Mouse (Mus musculus): ENCODE data around the gene Pla2g16. TPM values are rescaled to one million over a fixed set of nuclear protein-coding genes. Genes with fewer than 3 reads are reported as not detected.
A peak's percentile ranks its signal among the peaks of the same experiment; 100 is the strongest.

Pla2g16 gene
- polyA plus RNA-seq, 1 experiment from 2014 or later = 63.1 TPM

GRCm38 (mm10) chr19:7604107-7604506 lies 46.8 kb downstream of the Pla2g16 start:
- 90% methylated on average over 10 of the region's 10 CpGs for WGBS
- H3K4me2 ChIP-seq (ENCODE audit: low read length) = no peak overlapping the region
- H3K4me3 ChIP-seq (ENCODE audit: control insufficient read depth in 1 of 2, insufficient read depth in 1 of 2, low read depth in 1 of 2, low read length in 2 of 2) = no peak overlapping the region
- no peaks in the 10 kb centered on the region for H3K36me3 ChIP-seq (ENCODE audit: control insufficient read depth, insufficient read depth, low read length)
- ATAC-seq (ENCODE audit: insufficient number of reproducible peaks, insufficient read depth, low FRiP score, low read depth) = no peak
- H3K4me1 ChIP-seq (ENCODE audit: control insufficient read depth in 2 of 2, insufficient read depth in 2 of 2, low read length in 2 of 2) = peaks cover 20 to 23% of the 10 kb centered on the region in 2 experiments
- H3K27ac ChIP-seq (replicated peaks in 1 of 2; ENCODE audit: control insufficient read depth in 1 of 2, insufficient read depth in 1 of 2, low read depth in 2 of 2, low read length in 2 of 2) = no peak overlapping the region
- no peaks in the 10 kb centered on the region for H3K9me3 ChIP-seq (ENCODE audit: control insufficient read depth, low read length)
- H3K27me3 ChIP-seq (ENCODE audit: control insufficient read depth, insufficient read depth, low read length) = no peaks in the 10 kb centered on the region
- H3K9ac ChIP-seq (ENCODE audit: low read length) = no peak overlapping the region

- no peak for ATAC-seq (ENCODE audit: insufficient number of reproducible peaks, insufficient read depth, low FRiP score, low read depth)
- no peaks in the 10 kb centered on the region for H3K36me3 ChIP-seq (ENCODE audit: control insufficient read depth, insufficient read depth, low read length)
- H3K4me3 ChIP-seq (ENCODE audit: control insufficient read depth in 1 of 2, insufficient read depth in 1 of 2, low read depth in 1 of 2, low read length in 2 of 2) = no peak overlapping the region
- no peak overlapping the region for H3K9ac ChIP-seq (ENCODE audit: low read length)
- H3K9me3 ChIP-seq (ENCODE audit: control insufficient read depth, low read length) = no peaks in the 10 kb centered on the region
- H3K4me2 ChIP-seq (ENCODE audit: low read length) = no peak overlapping the region
- peaks cover 20 to 23% of the 10 kb centered on the region in 2 experiments for H3K4me1 ChIP-seq (ENCODE audit: control insufficient read depth in 2 of 2, insufficient read depth in 2 of 2, low read length in 2 of 2)
- H3K27ac ChIP-seq (replicated peaks in 1 of 2; ENCODE audit: control insufficient read depth in 1 of 2, insufficient read depth in 1 of 2, low read depth in 2 of 2, low read length in 2 of 2) = no peak overlapping the region
- no peaks in the 10 kb centered on the region; the same call in 1 of the 2 replicates for H3K27me3 ChIP-seq (ENCODE audit: control insufficient read depth, insufficient read depth, low read length)
Observed at GRCm38 (mm10) chr19:7605013-7605412, 47.8 kb downstream of the Pla2g16 start.

- Histone ChIP-seq H3K27me3 (ENCODE audit: control insufficient read depth, insufficient read depth, low read length) (no peaks in the 10 kb centered on the region; the same call in 1 of the 2 replicates), H3K36me3 (ENCODE audit: control insufficient read depth, insufficient read depth, low read length) (no peaks in the 10 kb centered on the region), H3K4me3 (ENCODE audit: control insufficient read depth in 1 of 2, insufficient read depth in 1 of 2, low read depth in 1 of 2, low read length in 2 of 2) (peak overlapping the region; percentile 22 to 28), H3K9me3 (ENCODE audit: control insufficient read depth, low read length) (no peaks in the 10 kb centered on the region), H3K9ac (ENCODE audit: low read length) (peak overlapping the region; percentile 36), H3K4me2 (ENCODE audit: low read length) (peak overlapping the region; percentile 69), H3K27ac (replicated peaks in 1 of 2; ENCODE audit: control insufficient read depth in 1 of 2, insufficient read depth in 1 of 2, low read depth in 2 of 2, low read length in 2 of 2) (no peak overlapping the region), H3K4me1 (ENCODE audit: control insufficient read depth in 2 of 2, insufficient read depth in 2 of 2, low read length in 2 of 2) (peaks cover 20 to 23% of the 10 kb centered on the region in 2 experiments)
- peak; percentile 18; the same call in 1 of the 2 replicates for ATAC-seq (ENCODE audit: insufficient number of reproducible peaks, insufficient read depth, low FRiP score, low read depth)
- 5% methylated on average over 15 of the region's 15 CpGs for WGBS
Observed at GRCm38 (mm10) chr19:7605930-7606783, 48.9 kb downstream of the Pla2g16 start.

GRCm38 (mm10) chr19:7606801-7607689 lies 49.8 kb downstream of the Pla2g16 start, which contains the start of gene Lgals12:
Lgals12 (minus strand) TSS chr19:7607193.
- Histone ChIP-seq H3K27me3 (ENCODE audit: control insufficient read depth, insufficient read depth, low read length) (peaks cover 8% of the 10 kb centered on the region; the same call in 1 of the 2 replicates), H3K36me3 (ENCODE audit: control insufficient read depth, insufficient read depth, low read length) (no peaks in the 10 kb centered on the region), H3K27ac (replicated peaks in 1 of 2; ENCODE audit: control insufficient read depth in 1 of 2, insufficient read depth in 1 of 2, low read depth in 2 of 2, low read length in 2 of 2) (no peak within 1 kb of the TSS), H3K4me2 (ENCODE audit: low read length) (peak within 1 kb of the TSS; percentile 69), H3K4me3 (ENCODE audit: control insufficient read depth in 1 of 2, insufficient read depth in 1 of 2, low read depth in 1 of 2, low read length in 2 of 2) (peak within 1 kb of the TSS; percentile 22 to 28), H3K9ac (ENCODE audit: low read length) (peak within 1 kb of the TSS; percentile 36), H3K4me1 (ENCODE audit: control insufficient read depth in 2 of 2, insufficient read depth in 2 of 2, low read length in 2 of 2) (peaks cover 21 to 26% of the 10 kb centered on the region in 2 experiments), H3K9me3 (ENCODE audit: control insufficient read depth, low read length) (no peaks in the 10 kb centered on the region)
- ATAC-seq (ENCODE audit: insufficient number of reproducible peaks, insufficient read depth, low FRiP score, low read depth) = no peak
- 7% methylated on average over 15 of the region's 15 CpGs for WGBS

GRCm38 (mm10) chr19:7607690-7608201 lies 50.5 kb downstream of the Pla2g16 start:
- Histone ChIP-seq H3K9me3 (ENCODE audit: control insufficient read depth, low read length) (no peaks in the 10 kb centered on the region), H3K36me3 (ENCODE audit: control insufficient read depth, insufficient read depth, low read length) (no peaks in the 10 kb centered on the region), H3K4me1 (ENCODE audit: control insufficient read depth in 2 of 2, insufficient read depth in 2 of 2, low read length in 2 of 2) (peaks cover 21 to 32% of the 10 kb centered on the region in 2 experiments), H3K9ac (ENCODE audit: low read length) (no peak overlapping the region), H3K4me3 (ENCODE audit: control insufficient read depth in 1 of 2, insufficient read depth in 1 of 2, low read depth in 1 of 2, low read length in 2 of 2) (no peak overlapping the region), H3K27me3 (ENCODE audit: control insufficient read depth, insufficient read depth, low read length) (peaks cover 15% of the 10 kb centered on the region; the same call in 1 of the 2 replicates), H3K4me2 (ENCODE audit: low read length) (no peak overlapping the region), H3K27ac (replicated peaks in 1 of 2; ENCODE audit: control insufficient read depth in 1 of 2, insufficient read depth in 1 of 2, low read depth in 2 of 2, low read length in 2 of 2) (no peak overlapping the region)
- 72% methylated on average over 7 of the region's 7 CpGs for WGBS
- no peak; the same call in 1 of the 2 replicates for ATAC-seq (ENCODE audit: insufficient number of reproducible peaks, insufficient read depth, low FRiP score, low read depth)

- Histone ChIP-seq H3K27me3 (ENCODE audit: control insufficient read depth, insufficient read depth, low read length) (peaks cover 20% of the 10 kb centered on the region; the same call in 1 of the 2 replicates), H3K4me1 (ENCODE audit: control insufficient read depth in 2 of 2, insufficient read depth in 2 of 2, low read length in 2 of 2) (peaks cover 9 to 17% of the 10 kb centered on the region in 2 experiments), H3K4me3 (ENCODE audit: control insufficient read depth in 1 of 2, insufficient read depth in 1 of 2, low read depth in 1 of 2, low read length in 2 of 2) (peak within 1 kb of the TSS; percentile 47 to 48), H3K4me2 (ENCODE audit: low read length) (peak within 1 kb of the TSS; percentile 95), H3K36me3 (ENCODE audit: control insufficient read depth, insufficient read depth, low read length) (no peaks in the 10 kb centered on the region), H3K9me3 (ENCODE audit: control insufficient read depth, low read length) (no peaks in the 10 kb centered on the region), H3K27ac (replicated peaks in 1 of 2; ENCODE audit: control insufficient read depth in 1 of 2, insufficient read depth in 1 of 2, low read depth in 2 of 2, low read length in 2 of 2) (no peak within 1 kb of the TSS), H3K9ac (ENCODE audit: low read length) (peak within 1 kb of the TSS; percentile 65)
- 3% methylated on average over 50 of the region's 54 CpGs for WGBS
- peak; percentile 15; the same call in 1 of the 2 replicates for ATAC-seq (ENCODE audit: insufficient number of reproducible peaks, insufficient read depth, low FRiP score, low read depth)
Observed at GRCm38 (mm10) chr19:7611942-7612757, 54.9 kb downstream of the Pla2g16 start, which contains the start of gene Hrasls5. Hrasls5 (plus strand) TSS chr19:7612541.

Data from heart, embryonic 14.5 days (tissue).